Mouse (Mus musculus): ENCODE measurements at regions not wholly inside any gene's neighbourhood (a gene's known extent, or its start where the extent isn't known, plus 50 kb on each side); places are given as distances from the start of the nearest gene placed in this dataset.
A peak's percentile ranks its signal among the peaks of the same experiment; 100 is the strongest.

- 85% methylated on average over 3 of the region's 3 CpGs for WGBS
- Histone ChIP-seq H3K4me1 (replicated peaks) (no peaks in the 10 kb centered on the region), H3K9ac (no peak overlapping the region), H3K4me2 (no peak overlapping the region), H3K9me3 (no peaks in the 10 kb centered on the region), H3K27ac (replicated peaks) (no peak overlapping the region), H3K4me3 (no peak overlapping the region), H3K27me3 (no peaks in the 10 kb centered on the region), H3K36me3 (no peaks in the 10 kb centered on the region)
- no peak for ATAC-seq (ENCODE audit: low FRiP score, low read depth)
Observed at GRCm38 (mm10) chr15:31855188-31855587, 253.5 kb downstream of the Fam173b start.

- no peak overlapping the region for H3K4me3 ChIP-seq
- no peaks in the 10 kb centered on the region for H3K27me3 ChIP-seq
- H3K4me2 ChIP-seq = no peak overlapping the region
- no peaks in the 10 kb centered on the region; the same call in 1 of the 2 replicates for H3K4me1 ChIP-seq (replicated peaks)
- WGBS = 82% methylated on average over 3 of the region's 3 CpGs
- no peak overlapping the region for H3K27ac ChIP-seq (replicated peaks)
- ATAC-seq (ENCODE audit: low FRiP score, low read depth) = no peak
- no peaks in the 10 kb centered on the region for H3K36me3 ChIP-seq
- no peaks in the 10 kb centered on the region for H3K9me3 ChIP-seq
- no peak overlapping the region for H3K9ac ChIP-seq
Observed at GRCm38 (mm10) chr15:31869100-31869499, 267.4 kb downstream of the Fam173b start.

GRCm38 (mm10) chr15:31869673-31870417, 268.2 kb downstream of the Fam173b start:
- Histone ChIP-seq H3K4me2 (no peak overlapping the region), H3K4me1 (replicated peaks) (no peaks in the 10 kb centered on the region; the same call in 1 of the 2 replicates), H3K27me3 (no peaks in the 10 kb centered on the region), H3K9ac (no peak overlapping the region), H3K9me3 (no peaks in the 10 kb centered on the region), H3K36me3 (no peaks in the 10 kb centered on the region), H3K4me3 (no peak overlapping the region), H3K27ac (replicated peaks) (no peak overlapping the region)
- WGBS = 56% methylated on average over 14 of the region's 14 CpGs
- no peak for ATAC-seq (ENCODE audit: low FRiP score, low read depth)

GRCm38 (mm10) chr15:31875436-31875835, 273.8 kb downstream of the Fam173b start:
- no peak overlapping the region for H3K9ac ChIP-seq
- 84% methylated on average over 2 of the region's 2 CpGs for WGBS
- no peaks in the 10 kb centered on the region for H3K9me3 ChIP-seq
- H3K27ac ChIP-seq (replicated peaks) = no peak overlapping the region
- H3K4me2 ChIP-seq = no peak overlapping the region
- H3K4me1 ChIP-seq (replicated peaks) = no peaks in the 10 kb centered on the region
- H3K4me3 ChIP-seq = no peak overlapping the region
- H3K36me3 ChIP-seq = no peaks in the 10 kb centered on the region
- H3K27me3 ChIP-seq = no peaks in the 10 kb centered on the region
- ATAC-seq (ENCODE audit: low FRiP score, low read depth) = no peak

GRCm38 (mm10) chr15:31880479-31880878, 278.8 kb downstream of the Fam173b start:
- no peak overlapping the region for H3K27ac ChIP-seq (replicated peaks)
- H3K36me3 ChIP-seq = no peaks in the 10 kb centered on the region
- no peaks in the 10 kb centered on the region for H3K27me3 ChIP-seq
- WGBS = 90% methylated on average over 9 of the region's 9 CpGs
- 0 out of 2 replicates have a peak, but pooled peaks cover 3% of the 10 kb centered on the region for H3K4me1 ChIP-seq (replicated peaks)
- no peak overlapping the region for H3K9ac ChIP-seq
- H3K4me2 ChIP-seq = no peak overlapping the region
- no peak overlapping the region for H3K4me3 ChIP-seq
- no peaks in the 10 kb centered on the region for H3K9me3 ChIP-seq
- ATAC-seq (ENCODE audit: low FRiP score, low read depth) = no peak

GRCm38 (mm10) chr15:31882331-31882730, 280.7 kb downstream of the Fam173b start:
- Histone ChIP-seq H3K27ac (replicated peaks) (no peak overlapping the region), H3K27me3 (no peaks in the 10 kb centered on the region), H3K9ac (no peak overlapping the region), H3K4me1 (replicated peaks) (0 out of 2 replicates have a peak, but pooled peaks cover 3% of the 10 kb centered on the region), H3K9me3 (no peaks in the 10 kb centered on the region), H3K36me3 (no peaks in the 10 kb centered on the region), H3K4me2 (no peak overlapping the region), H3K4me3 (no peak overlapping the region)
- 57% methylated on average over 5 of the region's 5 CpGs for WGBS
- ATAC-seq (ENCODE audit: low FRiP score, low read depth) = no peak

GRCm38 (mm10) chr15:31883516-31883915, 281.9 kb downstream of the Fam173b start:
- 79% methylated on average over 9 of the region's 9 CpGs for WGBS
- no peak overlapping the region for H3K27ac ChIP-seq (replicated peaks)
- H3K9me3 ChIP-seq = no peaks in the 10 kb centered on the region
- H3K4me3 ChIP-seq = no peak overlapping the region
- no peak overlapping the region for H3K9ac ChIP-seq
- H3K4me2 ChIP-seq = no peak overlapping the region
- H3K27me3 ChIP-seq = no peaks in the 10 kb centered on the region
- H3K36me3 ChIP-seq = no peaks in the 10 kb centered on the region
- H3K4me1 ChIP-seq (replicated peaks) = 0 out of 2 replicates have a peak, but pooled peaks cover 3% of the 10 kb centered on the region
- ATAC-seq (ENCODE audit: low FRiP score, low read depth) = no peak

- no peak overlapping the region for H3K4me2 ChIP-seq
- no peaks in the 10 kb centered on the region for H3K9me3 ChIP-seq
- H3K27ac ChIP-seq (replicated peaks) = no peak overlapping the region
- no peaks in the 10 kb centered on the region for H3K36me3 ChIP-seq
- 0 out of 2 replicates have a peak, but pooled peaks have one; percentile 46 for ATAC-seq (ENCODE audit: low FRiP score, low read depth)
- 53% methylated on average over 13 of the region's 13 CpGs for WGBS
- H3K4me1 ChIP-seq (replicated peaks) = no peaks in the 10 kb centered on the region; the same call in 1 of the 2 replicates
- H3K9ac ChIP-seq = no peak overlapping the region
- H3K27me3 ChIP-seq = no peaks in the 10 kb centered on the region
- no peak overlapping the region for H3K4me3 ChIP-seq
Observed at GRCm38 (mm10) chr15:31898904-31899650, 278.0 kb upstream of the Tas2r119 start.

- WGBS = 54% methylated on average over 4 of the region's 4 CpGs
- H3K27ac ChIP-seq (replicated peaks) = no peak overlapping the region
- H3K4me1 ChIP-seq (replicated peaks) = no peaks in the 10 kb centered on the region; the same call in 1 of the 2 replicates
- ATAC-seq (ENCODE audit: low FRiP score, low read depth) = no peak
- no peaks in the 10 kb centered on the region for H3K36me3 ChIP-seq
- no peaks in the 10 kb centered on the region for H3K27me3 ChIP-seq
- no peak overlapping the region for H3K4me2 ChIP-seq
- no peak overlapping the region for H3K4me3 ChIP-seq
- no peaks in the 10 kb centered on the region for H3K9me3 ChIP-seq
- H3K9ac ChIP-seq = no peak overlapping the region
Observed at GRCm38 (mm10) chr15:31900325-31900724, 276.8 kb upstream of the Tas2r119 start.

GRCm38 (mm10) chr15:31908432-31908831, 268.7 kb upstream of the Tas2r119 start:
- H3K36me3 ChIP-seq = no peaks in the 10 kb centered on the region
- no peak overlapping the region for H3K4me3 ChIP-seq
- no peak overlapping the region for H3K27ac ChIP-seq (replicated peaks)
- H3K4me1 ChIP-seq (replicated peaks) = no peaks in the 10 kb centered on the region
- 86% methylated on average over 9 of the region's 9 CpGs for WGBS
- H3K4me2 ChIP-seq = no peak overlapping the region
- no peaks in the 10 kb centered on the region for H3K27me3 ChIP-seq
- ATAC-seq (ENCODE audit: low FRiP score, low read depth) = no peak
- no peaks in the 10 kb centered on the region for H3K9me3 ChIP-seq
- H3K9ac ChIP-seq = no peak overlapping the region

GRCm38 (mm10) chr15:31911978-31912377, 265.1 kb upstream of the Tas2r119 start:
- H3K36me3 ChIP-seq = no peaks in the 10 kb centered on the region
- 94% methylated on average over 3 of the region's 3 CpGs for WGBS
- H3K9me3 ChIP-seq = no peaks in the 10 kb centered on the region
- no peak for ATAC-seq (ENCODE audit: low FRiP score, low read depth)
- no peak overlapping the region for H3K4me2 ChIP-seq
- H3K4me3 ChIP-seq = no peak overlapping the region
- no peaks in the 10 kb centered on the region for H3K4me1 ChIP-seq (replicated peaks)
- no peak overlapping the region for H3K27ac ChIP-seq (replicated peaks)
- no peak overlapping the region for H3K9ac ChIP-seq
- no peaks in the 10 kb centered on the region for H3K27me3 ChIP-seq

- 83% methylated on average over 3 of the region's 3 CpGs for WGBS
- no peak overlapping the region for H3K9ac ChIP-seq
- no peak for ATAC-seq (ENCODE audit: low FRiP score, low read depth)
Observed at GRCm38 (mm10) chr15:31921485-31921884, 255.6 kb upstream of the Tas2r119 start.

More at GRCm38 (mm10) chr15:31921485-31921884, 255.6 kb upstream of the Tas2r119 start:
- H3K4me1 ChIP-seq (replicated peaks) = no peaks in the 10 kb centered on the region
- H3K9me3 ChIP-seq = no peaks in the 10 kb centered on the region
- H3K4me2 ChIP-seq = no peak overlapping the region
- no peaks in the 10 kb centered on the region for H3K36me3 ChIP-seq
- H3K27ac ChIP-seq (replicated peaks) = no peak overlapping the region
- no peaks in the 10 kb centered on the region for H3K27me3 ChIP-seq
- H3K4me3 ChIP-seq = no peak overlapping the region

Measured in hindbrain, embryonic 15.5 days (tissue).